Mouse (Mus musculus) liver, embryonic 13.5 days (tissue): ENCODE results near the gene 9230112D13Rik. TPM values are rescaled to one million over a fixed set of nuclear protein-coding genes. Genes with fewer than 3 reads are reported as not detected.

ENCODE experiments used
- ATAC-seq: fragments of 200-750 bp; cut with Nextera tagmentation; 2 replicates; pipeline ENCODE4 v1.8.0; 2017; ENCODE audit warnings: low read depth, mild to moderate bottlenecking, moderate number of reproducible peaks, moderate library complexity
- DNase-seq: peaks from one replicate; pipeline ENCODE4 v3.0.0; 2022
- H3K27ac ChIP-seq: fragments of 300-500 bp; sonication (generic); 2 replicates; pipeline ENCODE4 v1.5.1; 2015; ENCODE audit warnings: moderate library complexity, mild to moderate bottlenecking, inconsistent platforms
- H3K27me3 ChIP-seq: fragments of 300-500 bp; sonication (generic); 2 replicates; pipeline ENCODE4 v1.6.1; 2015; ENCODE audit warnings: mild to moderate bottlenecking, inconsistent platforms
- H3K36me3 ChIP-seq: fragments of 300-500 bp; sonication (generic); 2 replicates; pipeline ENCODE4 v1.6.1; 2015; ENCODE audit warnings: mild to moderate bottlenecking, inconsistent platforms
- H3K4me1 ChIP-seq: fragments of 300-500 bp; sonication (generic); replicated peaks from 2 replicates; pipeline ENCODE4 v1.6.1; 2015; ENCODE audit warnings: inconsistent platforms
- H3K4me2 ChIP-seq: fragments of 300-500 bp; sonication (generic); 2 replicates; pipeline ENCODE4 v1.6.1; 2015; ENCODE audit warnings: inconsistent platforms, mild to moderate bottlenecking, moderate library complexity
- H3K4me3 ChIP-seq: fragments of 300-500 bp; sonication (generic); replicated peaks from 2 replicates; pipeline ENCODE4 v1.5.1; 2015; ENCODE audit warnings: mild to moderate bottlenecking, inconsistent platforms
- H3K9ac ChIP-seq: fragments of 300-500 bp; sonication (generic); 2 replicates; pipeline ENCODE4 v1.6.1; 2015; ENCODE audit warnings: mild to moderate bottlenecking, inconsistent platforms
- H3K9me3 ChIP-seq: fragments of 300-500 bp; sonication (generic); replicated peaks from 2 replicates; pipeline ENCODE4 v1.6.1; 2016; ENCODE audit warnings: inconsistent platforms
- WGBS: fragments of 180-500 bp; shearing (Covaris S2); methylation state at CpG from one replicate; pipeline ENCODE4 v1.1.7; 2015; ENCODE audit not compliant: insufficient replicate concordance; 5-methylcytosine and 5-hydroxymethylcytosine counted together
- polyA plus RNA-seq: library from polyadenylated mRNA; unstranded; fragments of >200 nt; fragmentation: Nextera tagmentation; extraction: Ambion mirVana; gene quantifications from 2 replicates; pipeline ENCODE4 v1.2.1, GENCODE M21; 2015

The 9230112D13Rik gene
- polyA plus RNA-seq, 1 experiment from 2014 or later, result not detected

- no peak overlapping the region for H3K27ac ChIP-seq
- DNase-seq, result no peak
- ATAC-seq, result no peak
These were observed 39.0 kb upstream of the 9230112D13Rik start for GRCm38 (mm10) chr14:34561647-34562046.

DNA sequence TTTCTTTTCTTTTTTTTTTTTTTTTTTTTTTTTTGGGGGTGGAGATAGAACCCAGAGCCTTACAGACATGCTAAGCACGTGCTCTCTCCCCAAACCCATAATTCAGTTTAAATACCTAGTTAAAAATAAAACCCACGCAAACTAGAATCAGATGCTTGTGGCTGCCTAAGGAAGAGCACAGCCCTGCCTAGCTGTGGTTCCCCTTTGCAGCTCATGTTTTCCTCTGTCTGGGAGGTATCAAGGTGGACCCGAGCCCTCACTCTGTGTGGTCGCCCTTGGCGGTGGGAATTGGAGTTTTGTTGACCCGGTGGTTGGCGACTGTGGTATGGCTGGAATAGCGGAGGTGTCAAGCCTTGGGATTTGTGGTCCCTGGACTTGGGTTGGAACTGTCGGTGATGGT is 36.3 kb upstream of the 9230112D13Rik start:
- Histone ChIP-seq H3K27ac (no peak overlapping the region), H3K27me3 (peaks cover 3% of the 10 kb centered on the region; the same call in 1 of the 2 replicates), H3K4me1 (no peaks in the 10 kb centered on the region), H3K4me3 (no peak overlapping the region), H3K4me2 (no peak overlapping the region), H3K36me3 (no peaks in the 10 kb centered on the region), H3K9ac (no peak overlapping the region), H3K9me3 (no peaks in the 10 kb centered on the region)
- 71% methylated on average over 9 of the region's 9 CpGs for WGBS
- ATAC-seq, result no peak
- no peak for DNase-seq

More at GRCm38 (mm10) chr14:34561647-34562046, 39.0 kb upstream of the 9230112D13Rik start:
- Histone ChIP-seq H3K27me3 (no peaks in the 10 kb centered on the region), H3K4me1 (no peaks in the 10 kb centered on the region), H3K4me3 (no peak overlapping the region), H3K9ac (no peak overlapping the region), H3K36me3 (no peaks in the 10 kb centered on the region), H3K9me3 (no peaks in the 10 kb centered on the region), H3K4me2 (no peak overlapping the region)
- WGBS, result 66% methylated on average over 8 of the region's 8 CpGs

DNA sequence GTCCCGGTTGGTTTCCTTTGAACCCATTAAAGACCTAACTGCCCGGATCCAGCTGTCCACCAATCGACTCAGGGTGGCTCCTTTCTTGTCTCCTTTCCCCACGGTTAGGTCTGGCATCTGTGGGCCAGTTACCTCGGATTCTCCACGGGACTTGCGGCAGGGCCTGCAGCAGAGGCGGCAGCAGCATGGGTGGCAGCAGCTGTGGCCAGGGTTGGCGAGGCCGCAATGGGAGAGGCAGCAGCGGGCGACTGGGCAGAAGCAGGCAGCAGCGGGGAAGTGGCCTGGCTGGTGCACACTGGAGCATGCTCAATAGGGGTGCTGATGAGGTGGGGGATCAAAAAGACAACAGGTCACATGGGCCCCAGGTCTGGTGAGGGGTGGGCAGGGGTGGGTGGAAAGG is 32.6 kb upstream of the 9230112D13Rik start:
- peaks cover 10% of the 10 kb centered on the region for H3K27me3 ChIP-seq
- no peak overlapping the region for H3K27ac ChIP-seq
- 71% methylated on average over 13 of the region's 13 CpGs for WGBS

DNA sequence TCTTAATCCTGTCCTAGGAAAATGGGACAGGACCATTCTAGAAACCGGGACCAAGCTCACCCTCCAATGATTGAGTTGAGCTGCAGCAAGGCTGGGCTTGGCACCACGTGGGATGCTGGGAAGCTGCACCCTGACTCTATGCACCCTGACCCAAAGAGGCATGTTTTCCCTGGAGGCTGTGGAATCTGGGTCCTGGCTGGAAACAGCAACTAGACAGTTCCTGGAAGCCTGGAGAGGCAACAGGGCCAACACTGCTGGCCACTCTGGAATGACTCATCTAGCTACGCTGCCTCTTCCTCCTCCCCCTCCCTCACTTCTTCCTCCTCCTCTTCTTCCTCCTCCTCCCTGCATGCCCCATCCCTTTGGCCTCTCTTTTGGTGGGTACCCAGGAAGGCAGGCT is 31.4 kb upstream of the 9230112D13Rik start:
- peaks cover 3% of the 10 kb centered on the region; the same call in 1 of the 2 replicates for H3K4me1 ChIP-seq
- DNase-seq (no peak), ATAC-seq (no peak)
- peaks cover 21% of the 10 kb centered on the region for H3K27me3 ChIP-seq
- H3K4me2 ChIP-seq, result no peak overlapping the region
- H3K4me3 ChIP-seq, result no peak overlapping the region
- H3K9me3 ChIP-seq, result no peaks in the 10 kb centered on the region
- H3K27ac ChIP-seq, result no peak overlapping the region
- 35% methylated on average over 3 of the region's 3 CpGs for WGBS
- no peaks in the 10 kb centered on the region for H3K36me3 ChIP-seq
- H3K9ac ChIP-seq, result no peak overlapping the region

More for the DNA sequence above, 32.6 kb upstream of the 9230112D13Rik start:
- no peak for ATAC-seq
- H3K36me3 ChIP-seq, result no peaks in the 10 kb centered on the region
- no peaks in the 10 kb centered on the region for H3K4me1 ChIP-seq
- DNase-seq, result no peak
- H3K9me3 ChIP-seq, result no peaks in the 10 kb centered on the region
- no peak overlapping the region for H3K4me3 ChIP-seq
- H3K4me2 ChIP-seq, result no peak overlapping the region
- no peak overlapping the region for H3K9ac ChIP-seq

GRCm38 (mm10) chr14:34553470-34553869 is 30.9 kb upstream of the 9230112D13Rik start:
- DNase-seq, result no peak
- Histone ChIP-seq H3K9me3 (no peaks in the 10 kb centered on the region), H3K4me3 (no peak overlapping the region), H3K9ac (no peak overlapping the region), H3K4me1 (peaks cover 9% of the 10 kb centered on the region), H3K4me2 (no peak overlapping the region), H3K27ac (no peak overlapping the region), H3K27me3 (peaks cover 27% of the 10 kb centered on the region), H3K36me3 (no peaks in the 10 kb centered on the region)
- no peak for ATAC-seq
- WGBS, result 64% methylated on average over 6 of the region's 6 CpGs

DNA sequence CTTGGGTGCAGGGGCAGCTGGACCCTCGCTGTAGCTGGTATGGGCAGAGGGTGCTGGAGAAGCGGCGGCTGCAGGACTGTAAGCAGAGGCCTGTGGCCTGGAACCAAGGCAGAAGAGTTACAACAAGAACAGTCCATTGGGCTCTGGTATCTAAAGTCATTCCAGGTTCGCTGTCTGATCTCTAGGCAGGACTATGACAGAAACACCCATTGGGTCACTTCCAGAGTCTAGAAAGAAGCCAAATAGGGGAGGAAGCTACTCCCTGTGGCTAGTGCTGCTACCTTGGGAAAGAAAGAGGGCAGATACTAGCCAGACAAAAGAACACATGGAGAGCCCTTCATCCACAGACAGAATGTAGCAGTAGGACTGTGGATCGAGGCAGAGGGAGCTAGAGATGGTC is 29.6 kb upstream of the 9230112D13Rik start:
- Histone ChIP-seq H3K27me3 (peaks cover 39% of the 10 kb centered on the region), H3K4me1 (peaks cover 11% of the 10 kb centered on the region), H3K4me3 (no peak overlapping the region), H3K9me3 (no peaks in the 10 kb centered on the region), H3K9ac (no peak overlapping the region), H3K4me2 (no peak overlapping the region), H3K36me3 (no peaks in the 10 kb centered on the region), H3K27ac (no peak overlapping the region)
- no peak for DNase-seq
- ATAC-seq, result no peak
- 53% methylated on average over 5 of the region's 5 CpGs for WGBS

GRCm38 (mm10) chr14:34549004-34549671 is 26.5 kb upstream of the 9230112D13Rik start:
- Histone ChIP-seq H3K4me3 (peak overlapping the region; percentile 67), H3K4me2 (peak overlapping the region; percentile 90), H3K4me1 (peaks cover 11% of the 10 kb centered on the region), H3K36me3 (no peaks in the 10 kb centered on the region), H3K9ac (peak overlapping the region; percentile 71), H3K27me3 (peaks cover 61% of the 10 kb centered on the region), H3K27ac (no peak overlapping the region), H3K9me3 (no peaks in the 10 kb centered on the region)
- peak; percentile 84 for ATAC-seq
- WGBS, result 1% methylated on average over 55 of the region's 55 CpGs
- peak; percentile 55 for DNase-seq

GRCm38 (mm10) chr14:34548391-34549001 is 25.9 kb upstream of the 9230112D13Rik start:
- H3K4me2 ChIP-seq, result peak overlapping the region; percentile 90
- no peaks in the 10 kb centered on the region for H3K36me3 ChIP-seq
- H3K9me3 ChIP-seq, result no peaks in the 10 kb centered on the region
- H3K27ac ChIP-seq, result no peak overlapping the region
- peaks cover 64% of the 10 kb centered on the region for H3K27me3 ChIP-seq
- peak overlapping the region; percentile 67 for H3K4me3 ChIP-seq
- H3K4me1 ChIP-seq, result peaks cover 11% of the 10 kb centered on the region
- DNase-seq, result peak; percentile 3
- WGBS, result 2% methylated on average over 27 of the region's 27 CpGs
- peak; percentile 10; the same call in 1 of the 2 replicates for ATAC-seq
- peak overlapping the region; percentile 71 for H3K9ac ChIP-seq

- H3K27ac ChIP-seq, result no peak overlapping the region
- peaks cover 68% of the 10 kb centered on the region for H3K27me3 ChIP-seq
- H3K4me3 ChIP-seq, result no peak overlapping the region
- H3K9ac ChIP-seq, result no peak overlapping the region
- H3K4me1 ChIP-seq, result peaks cover 14% of the 10 kb centered on the region
- no peak for DNase-seq
- no peak for ATAC-seq
- WGBS, result 59% methylated on average over 2 of the region's 2 CpGs
- H3K4me2 ChIP-seq, result no peak overlapping the region
- H3K9me3 ChIP-seq, result no peaks in the 10 kb centered on the region
- H3K36me3 ChIP-seq, result no peaks in the 10 kb centered on the region
These were observed 21.9 kb upstream of the 9230112D13Rik start for GRCm38 (mm10) chr14:34544545-34544944.

DNA sequence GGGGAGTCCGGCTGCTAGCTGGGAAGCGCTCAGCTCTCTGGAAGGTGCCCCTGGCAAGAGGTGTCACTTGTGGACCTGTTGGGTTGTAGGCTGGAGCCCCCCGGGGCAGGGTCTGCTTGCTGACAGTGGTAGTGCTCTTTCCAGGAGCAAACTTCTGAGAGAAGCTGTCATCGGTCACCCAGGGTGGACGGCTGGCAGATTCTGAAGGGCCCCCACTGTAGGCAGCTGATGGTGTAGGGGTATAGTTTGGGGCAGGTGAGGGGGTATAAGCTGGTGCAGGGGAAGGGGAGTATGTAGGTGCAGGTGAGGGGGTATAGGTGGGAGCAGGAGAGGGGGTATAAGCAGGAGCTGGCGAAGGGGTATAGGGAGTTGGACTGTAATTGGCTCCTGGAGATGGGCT is 21.4 kb upstream of the 9230112D13Rik start:
- Histone ChIP-seq H3K4me1 (peaks cover 11% of the 10 kb centered on the region), H3K4me3 (no peak overlapping the region)
- WGBS, result 67% methylated on average over 6 of the region's 6 CpGs

DNA sequence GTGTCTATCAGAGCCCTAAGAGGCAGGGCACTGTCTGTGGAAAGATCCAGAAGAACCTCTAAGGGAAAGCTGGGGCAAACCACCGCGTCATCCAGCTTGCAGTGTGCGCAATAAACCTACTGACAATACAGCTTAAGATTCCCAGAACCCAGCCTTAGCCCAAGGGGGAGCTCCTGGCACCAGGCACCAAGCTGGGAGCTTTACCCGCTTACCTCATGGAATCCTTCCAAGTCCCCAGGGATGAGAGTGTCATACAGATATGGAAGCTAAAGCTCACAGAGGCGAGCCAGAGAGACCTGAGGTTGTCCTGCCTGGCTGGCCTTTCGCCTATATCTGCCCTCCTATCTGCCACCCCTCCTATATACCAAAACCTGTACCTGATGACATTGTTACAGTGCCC is 21.0 kb upstream of the 9230112D13Rik start:
- no peak for DNase-seq
- Histone ChIP-seq H3K36me3 (no peaks in the 10 kb centered on the region), H3K4me3 (no peak overlapping the region), H3K4me2 (no peak overlapping the region), H3K4me1 (peaks cover 6% of the 10 kb centered on the region), H3K9ac (no peak overlapping the region), H3K27ac (no peak overlapping the region), H3K27me3 (peaks cover 58% of the 10 kb centered on the region), H3K9me3 (no peaks in the 10 kb centered on the region)
- ATAC-seq, result no peak
- WGBS, result 60% methylated on average over 6 of the region's 6 CpGs

More for the DNA sequence above, 21.4 kb upstream of the 9230112D13Rik start:
- H3K27me3 ChIP-seq, result peaks cover 62% of the 10 kb centered on the region
- H3K27ac ChIP-seq, result no peak overlapping the region
- H3K4me2 ChIP-seq, result no peak overlapping the region
- no peaks in the 10 kb centered on the region for H3K9me3 ChIP-seq
- ATAC-seq (no peak), DNase-seq (no peak)
- no peak overlapping the region for H3K9ac ChIP-seq
- no peaks in the 10 kb centered on the region for H3K36me3 ChIP-seq

DNA sequence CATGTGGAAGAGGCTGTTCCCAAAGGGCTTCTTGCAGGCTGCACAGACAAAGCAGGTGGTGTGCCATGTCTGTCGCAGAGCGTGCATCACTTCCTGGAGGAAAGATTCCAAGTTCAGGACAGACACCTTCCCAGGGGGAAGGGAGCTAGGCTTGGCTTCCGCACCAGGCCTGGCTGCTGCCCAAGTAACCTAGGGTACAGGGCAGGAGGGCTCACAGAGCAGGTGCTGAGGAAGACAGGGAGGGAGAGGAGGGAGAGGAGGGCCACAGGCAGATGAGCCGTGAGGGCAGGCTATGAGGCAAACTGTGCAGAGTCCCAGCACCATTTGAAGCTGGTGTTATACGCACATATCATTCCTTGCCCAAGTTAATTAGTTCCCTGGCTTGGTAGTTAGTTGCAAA is 19.3 kb upstream of the 9230112D13Rik start:
- H3K4me1 ChIP-seq, result 0 out of 2 replicates have a peak, but pooled peaks cover 2% of the 10 kb centered on the region
- H3K36me3 ChIP-seq, result no peaks in the 10 kb centered on the region
- H3K9ac ChIP-seq, result no peak overlapping the region
- ATAC-seq (no peak), DNase-seq (no peak)
- H3K9me3 ChIP-seq, result no peaks in the 10 kb centered on the region
- H3K4me2 ChIP-seq, result no peak overlapping the region
- no peak overlapping the region for H3K4me3 ChIP-seq
- 83% methylated on average over 5 of the region's 5 CpGs for WGBS
- H3K27ac ChIP-seq, result no peak overlapping the region
- H3K27me3 ChIP-seq, result peaks cover 42% of the 10 kb centered on the region
